Mouse (Mus musculus): ENCODE results near the gene Thbs2.
A peak's percentile ranks its signal among the peaks of the same experiment; 100 is the strongest.

The Thbs2 gene

DNA sequence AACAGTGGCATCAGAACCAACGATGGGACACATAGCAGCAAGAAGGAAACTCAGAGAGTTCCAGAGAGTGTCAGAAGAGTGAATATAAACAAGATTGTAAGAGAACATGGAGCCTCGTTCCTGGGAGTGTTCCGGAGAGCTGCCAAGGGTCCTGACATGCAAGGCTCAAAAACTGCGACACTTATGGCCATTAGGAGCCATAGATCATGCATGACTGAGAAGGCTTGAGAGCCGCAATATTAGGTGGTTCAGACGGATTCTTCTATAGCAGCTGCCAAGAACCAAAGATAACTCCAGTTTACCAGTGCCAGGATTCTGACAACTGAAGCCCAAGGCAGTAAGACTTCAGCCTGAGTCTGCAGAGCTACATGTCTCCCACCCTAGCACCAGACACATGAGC, 3.1 kb upstream of the Thbs2 start:
- DNase-seq (ENCODE audit: low read depth, low spot score), result no peak

DNA sequence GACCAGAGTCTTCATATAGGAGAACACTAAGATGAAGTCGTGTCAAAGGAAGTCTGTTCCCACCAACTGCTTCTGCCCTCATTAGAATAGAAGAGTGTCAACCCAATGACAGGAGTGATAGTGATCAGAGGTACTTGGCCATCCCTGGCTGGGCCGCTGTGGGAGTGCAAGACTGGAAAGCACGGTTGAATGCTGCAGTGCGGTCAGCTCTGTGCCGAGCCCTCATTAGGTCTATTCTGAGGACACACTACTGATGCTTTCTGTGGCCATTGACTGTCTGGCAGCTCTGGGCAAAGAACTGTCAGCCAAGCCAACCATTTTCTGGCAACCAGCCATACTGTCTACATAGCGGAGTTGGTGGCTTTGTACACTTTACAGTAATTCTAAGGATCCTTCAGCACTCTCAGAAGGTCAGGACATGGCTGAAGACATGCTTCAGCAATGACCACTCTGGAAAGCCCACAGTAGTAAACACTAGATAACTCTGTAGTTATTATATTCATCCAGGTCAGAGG, 2.3 kb upstream of the Thbs2 start:
- DNase-seq (ENCODE audit: low read depth, low spot score), result no peak

DNA sequence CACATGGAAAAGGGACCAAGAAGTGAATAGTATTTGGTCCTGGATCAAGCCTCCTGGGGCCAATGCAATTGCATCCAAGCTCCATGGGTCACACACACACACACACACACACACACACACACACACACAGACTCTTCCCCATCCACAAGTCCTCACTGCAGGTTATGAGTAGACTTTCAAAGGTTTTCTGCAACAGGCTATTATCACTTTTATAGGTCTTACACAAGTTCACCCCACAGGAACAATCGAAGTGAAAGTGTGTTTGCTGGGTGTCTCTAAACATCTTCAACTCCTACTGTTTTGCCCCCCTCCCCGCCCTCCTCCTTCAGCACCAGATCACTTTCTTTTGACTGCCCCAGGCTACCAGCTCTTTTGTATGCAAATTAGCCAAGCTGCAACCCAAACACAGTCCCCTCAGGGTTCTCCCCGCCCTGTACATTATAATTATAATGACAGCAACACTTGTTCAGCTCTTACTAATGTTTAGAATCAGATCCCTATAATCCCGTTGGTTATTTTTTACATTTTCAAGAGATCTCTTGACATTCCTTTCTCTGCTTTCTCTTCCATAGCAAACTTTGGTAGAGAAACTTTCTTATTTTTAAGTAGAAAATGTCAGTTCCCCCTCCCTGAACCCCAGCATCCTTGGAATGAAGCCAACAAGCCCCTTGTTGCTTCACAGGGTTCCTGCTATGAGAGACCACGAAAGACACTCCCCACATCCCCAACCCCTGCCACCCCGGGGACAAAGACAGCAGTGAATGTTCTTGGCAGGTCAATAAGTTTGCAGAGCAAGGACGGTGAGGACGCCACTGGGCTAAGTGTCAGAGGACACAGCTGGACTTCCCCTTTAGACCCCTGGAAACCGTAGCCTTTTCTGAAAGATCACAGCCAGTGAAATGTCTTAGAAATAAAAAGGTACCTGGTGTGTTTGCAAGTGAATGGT, 714 bp downstream of the Thbs2 start:
- peak; percentile 95 for DNase-seq (ENCODE audit: low read depth, low spot score)

DNA sequence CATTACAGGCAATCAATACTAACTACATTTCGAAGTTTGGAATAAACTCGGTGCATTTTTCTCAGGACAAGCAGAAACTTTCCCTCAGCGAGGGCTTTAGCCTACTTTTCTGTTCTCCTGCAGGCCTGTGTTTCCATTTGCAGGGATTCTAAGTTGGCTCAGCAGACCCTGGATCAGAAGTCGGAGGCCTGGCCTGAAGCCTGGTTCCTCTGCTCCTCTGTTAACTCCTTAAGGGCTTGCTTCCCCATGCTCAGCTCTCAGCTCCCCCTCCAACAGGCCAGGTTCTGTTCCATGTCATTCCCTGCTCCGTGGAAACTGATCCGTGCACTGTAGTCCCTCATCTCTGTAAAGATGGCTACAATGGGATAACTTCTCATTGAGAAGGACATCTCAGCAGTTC, 2.1 kb downstream of the Thbs2 start:
- no peak for DNase-seq (ENCODE audit: low read depth, low spot score)

DNA sequence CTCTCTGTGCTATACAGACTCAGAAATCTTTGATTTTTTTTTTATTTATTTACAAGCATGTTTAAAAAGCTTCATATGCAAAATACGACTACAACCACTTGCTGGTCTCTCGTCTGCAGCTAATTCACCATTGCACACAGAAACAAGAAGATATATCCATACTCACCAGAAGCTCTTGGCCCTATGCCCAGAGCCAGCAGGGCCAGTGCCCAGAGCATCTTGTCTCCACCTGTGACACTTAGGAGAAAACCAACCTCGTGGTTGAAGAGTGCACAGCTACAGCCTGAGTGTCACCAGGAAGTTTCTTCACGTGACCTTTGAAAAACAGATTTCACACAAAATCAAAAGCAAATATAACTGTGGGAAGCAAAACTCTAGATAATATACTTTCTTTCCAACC, 2.8 kb downstream of the Thbs2 start:
- DNase-seq (ENCODE audit: low read depth, low spot score), result no peak

DNA sequence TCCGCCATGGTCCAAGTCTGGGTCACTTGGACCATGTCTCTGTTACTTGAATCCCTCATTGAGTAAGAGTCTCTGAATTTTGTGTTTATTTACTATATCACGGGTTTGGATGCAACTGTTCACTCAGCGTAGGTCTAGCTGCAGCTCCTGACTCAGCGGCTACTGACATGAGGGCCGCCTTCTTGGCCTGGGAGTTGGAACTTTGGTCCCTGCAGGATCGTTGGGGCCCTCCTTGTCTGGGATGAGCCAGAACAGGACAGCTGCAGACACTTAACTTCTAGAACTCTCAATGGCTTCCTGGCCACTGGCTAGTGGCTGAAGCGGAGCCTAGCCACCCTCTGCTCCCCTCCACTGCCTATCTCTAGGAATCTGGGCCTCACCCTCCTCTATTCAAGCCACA, 11.2 kb downstream of the Thbs2 start:
- DNase-seq (ENCODE audit: low read depth, low spot score), result no peak

DNA sequence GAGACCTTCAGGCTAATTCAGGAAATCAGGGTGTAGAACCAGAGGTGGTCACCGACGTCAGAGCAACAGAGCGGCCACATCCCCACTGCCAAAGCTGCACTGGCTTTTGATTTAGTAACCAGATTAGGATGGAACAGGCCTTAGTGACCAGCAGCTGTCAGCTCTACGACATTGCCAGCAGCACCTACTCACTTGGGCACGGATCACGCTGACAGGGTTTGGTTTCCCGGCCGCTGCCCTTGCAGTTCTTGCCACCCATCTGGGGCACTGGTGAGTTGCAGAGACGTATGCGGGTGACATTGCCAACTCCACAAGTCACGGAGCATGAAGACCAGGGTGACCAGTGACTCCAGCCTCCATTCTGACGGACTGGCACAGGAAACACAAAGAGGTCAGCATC, 13.0 kb downstream of the Thbs2 start:
- no peak for DNase-seq (ENCODE audit: low read depth, low spot score)

DNA sequence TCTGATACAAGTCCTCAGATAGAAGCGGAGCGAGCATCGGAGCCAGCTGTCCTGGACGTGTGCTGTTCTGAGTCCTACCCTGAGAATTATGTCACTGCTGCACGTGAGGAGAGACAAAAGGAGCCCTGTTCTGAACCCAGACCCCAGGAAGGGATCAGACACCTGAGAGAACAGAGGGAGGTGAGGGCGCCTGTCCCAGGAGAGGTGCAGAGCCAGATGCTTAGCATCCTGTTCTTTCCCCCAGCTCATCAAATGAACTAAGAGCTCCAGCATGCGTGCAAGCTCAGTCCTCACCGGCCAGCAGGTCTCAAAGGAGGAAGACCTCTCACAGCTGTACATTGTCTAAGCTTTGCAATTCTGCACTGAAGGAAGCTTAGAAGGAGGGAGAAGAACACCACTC, 16.8 kb downstream of the Thbs2 start:
- DNase-seq (ENCODE audit: low read depth, low spot score), result no peak

DNA sequence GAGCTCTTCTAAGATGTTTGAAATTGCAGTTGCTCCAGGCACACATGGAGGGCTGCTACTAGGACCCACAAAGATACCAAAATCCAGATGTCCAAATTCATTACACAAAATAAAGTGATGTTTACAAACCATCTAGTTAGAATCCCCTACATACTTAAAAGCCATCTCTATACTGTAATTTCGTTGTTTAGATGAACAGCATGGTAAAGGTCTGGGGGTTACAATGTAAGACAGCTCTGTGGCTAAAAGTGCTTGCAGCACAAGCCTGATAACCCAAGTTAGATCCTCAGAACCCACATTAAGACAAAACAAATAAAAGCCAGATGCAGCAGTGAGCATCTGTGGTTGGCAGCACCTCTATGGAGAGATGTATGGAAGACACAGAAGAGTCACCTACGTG, 18.5 kb downstream of the Thbs2 start:
- no peak for DNase-seq (ENCODE audit: low read depth, low spot score)

DNA sequence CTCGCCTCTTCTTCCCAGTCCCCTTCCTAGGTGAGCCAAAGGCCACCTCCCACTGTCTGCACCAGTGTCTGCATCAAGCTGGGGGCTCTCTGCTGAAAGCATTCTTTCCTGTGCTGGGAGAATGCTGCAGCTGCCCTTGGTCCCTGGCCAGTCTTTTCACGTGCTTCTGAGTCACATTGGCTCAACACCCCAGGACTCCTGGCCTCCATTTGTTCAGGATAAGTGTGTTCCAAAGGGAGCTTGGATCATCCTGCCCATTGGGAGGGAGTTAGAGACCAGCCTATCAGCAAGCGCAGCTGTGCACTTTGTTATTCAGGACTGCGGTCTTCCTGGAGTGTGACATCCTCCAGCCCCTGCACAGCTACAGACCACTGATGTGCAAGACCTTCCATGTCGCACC, 21.6 kb downstream of the Thbs2 start:
- peak; percentile 7 for DNase-seq (ENCODE audit: low read depth, low spot score)

DNA sequence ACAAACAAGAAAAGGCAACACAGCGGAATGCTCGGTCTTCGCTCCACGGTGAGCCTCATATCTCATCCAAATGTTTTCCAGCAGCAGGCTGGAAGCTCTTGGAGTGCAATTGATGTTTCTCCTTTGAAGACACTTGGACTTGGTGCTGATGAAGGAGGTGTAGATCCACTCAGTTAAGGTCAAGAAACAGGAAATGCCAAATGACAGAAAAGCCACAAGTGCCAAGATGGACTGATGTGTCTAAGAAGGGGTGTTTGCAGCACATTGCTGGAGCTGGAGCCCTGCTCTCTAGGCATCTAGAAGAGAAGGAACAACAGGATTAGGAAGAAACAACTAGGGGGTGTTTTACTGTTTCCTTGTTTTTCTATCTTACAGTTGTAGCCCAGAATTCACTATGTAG, 26.8 kb downstream of the Thbs2 start:
- DNase-seq (ENCODE audit: low read depth, low spot score), result no peak

DNA sequence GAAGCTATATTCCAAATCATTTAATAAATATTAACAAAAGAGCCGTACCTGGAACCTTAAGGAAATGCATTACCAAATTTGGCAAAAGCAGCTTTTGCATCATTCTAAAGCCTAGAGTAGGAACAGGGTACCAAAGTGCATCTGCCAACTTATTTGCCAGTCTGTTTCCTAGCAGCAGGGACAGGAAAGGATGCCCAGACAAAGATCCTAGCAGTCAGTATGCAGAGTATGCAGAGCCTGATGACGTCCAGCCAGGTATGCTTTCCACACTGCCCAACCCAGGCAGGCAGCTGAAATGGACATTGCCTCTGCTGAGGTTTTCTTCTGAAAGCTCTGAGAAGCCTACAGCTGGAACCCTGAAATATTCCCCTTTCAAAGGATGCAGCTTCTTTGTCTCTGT, 27.6 kb downstream of the Thbs2 start:
- DNase-seq (ENCODE audit: low read depth, low spot score), result no peak

DNA sequence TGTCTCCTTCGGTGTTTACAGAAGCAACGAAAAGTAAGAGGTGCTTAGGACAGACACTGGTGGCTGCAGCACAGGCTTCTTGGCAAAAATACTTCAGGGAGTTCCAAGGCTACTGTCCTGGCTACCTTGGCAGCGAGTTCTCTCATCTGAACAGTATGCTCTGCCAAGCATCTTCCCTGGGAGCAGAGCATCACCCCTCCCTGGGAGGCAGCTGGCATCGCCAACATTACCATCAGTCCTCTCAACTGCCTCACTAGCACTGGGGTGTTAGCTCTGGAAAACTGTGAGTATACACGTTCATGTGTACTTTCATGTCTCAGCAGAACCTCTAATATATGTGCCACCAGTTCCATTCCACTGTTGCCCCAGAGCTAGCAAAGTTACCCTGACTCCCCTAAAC, 30.7 kb downstream of the Thbs2 start:
- no peak for DNase-seq (ENCODE audit: low read depth, low spot score)

DNA sequence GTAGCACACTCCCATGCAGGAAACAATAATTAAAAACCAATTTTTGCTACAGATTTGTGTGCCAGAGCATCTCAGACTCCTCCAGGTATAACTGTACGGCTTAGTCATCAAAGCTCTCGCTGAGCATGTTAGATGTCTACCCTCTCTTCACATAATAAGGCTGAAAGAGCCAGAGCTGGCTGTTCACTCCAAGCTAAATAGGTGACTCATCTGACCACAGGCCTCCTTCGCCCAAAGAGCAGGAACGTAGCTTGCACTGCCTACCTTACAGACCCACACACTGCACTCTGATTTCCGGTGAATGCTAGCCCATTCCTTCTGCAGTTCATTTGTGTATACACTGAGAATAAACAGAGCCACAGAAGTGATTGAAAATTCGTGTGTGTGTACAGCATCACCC, 31.6 kb downstream of the Thbs2 start:
- no peak for DNase-seq (ENCODE audit: low read depth, low spot score)

DNA sequence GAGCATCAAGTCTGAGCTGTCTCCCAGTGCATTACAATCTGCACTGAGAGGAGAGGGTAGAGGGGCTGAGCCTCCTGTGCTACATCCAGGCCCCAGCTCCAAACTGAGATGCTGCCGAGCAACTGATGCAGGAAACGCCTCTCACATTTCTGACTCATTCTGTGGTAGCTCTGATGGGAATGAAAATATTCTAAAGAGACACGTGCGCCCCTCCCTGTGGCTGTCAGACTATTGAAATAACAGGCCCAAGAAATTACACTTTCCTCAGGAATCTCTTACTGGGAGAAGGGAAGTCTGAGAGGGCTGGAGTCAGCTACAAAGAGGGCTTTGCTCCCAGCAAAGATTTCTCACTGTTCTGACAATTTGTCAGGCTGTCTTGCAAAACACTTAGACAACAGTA, 34.3 kb downstream of the Thbs2 start:
- DNase-seq (ENCODE audit: low read depth, low spot score), result no peak

DNA sequence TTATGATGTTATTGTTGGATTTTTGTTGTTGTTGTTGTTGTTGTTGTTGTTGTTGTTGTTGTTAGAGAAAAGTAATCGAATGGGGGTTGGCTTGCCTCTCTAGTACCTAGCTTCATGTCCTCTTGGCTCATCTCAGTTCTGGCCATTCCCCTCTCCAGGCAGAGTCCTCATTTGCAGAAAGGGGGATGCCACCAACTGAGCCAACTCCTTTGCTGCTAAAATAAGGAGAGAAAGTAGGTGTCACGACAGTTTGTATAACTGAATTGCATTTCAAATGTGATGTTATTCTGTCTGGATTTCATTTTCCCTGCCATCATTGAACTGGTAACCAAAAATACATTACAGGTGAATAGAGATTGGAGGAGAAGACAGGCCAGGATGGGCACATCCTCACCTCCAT, 35.9 kb downstream of the Thbs2 start:
- DNase-seq (ENCODE audit: low read depth, low spot score), result no peak

DNA sequence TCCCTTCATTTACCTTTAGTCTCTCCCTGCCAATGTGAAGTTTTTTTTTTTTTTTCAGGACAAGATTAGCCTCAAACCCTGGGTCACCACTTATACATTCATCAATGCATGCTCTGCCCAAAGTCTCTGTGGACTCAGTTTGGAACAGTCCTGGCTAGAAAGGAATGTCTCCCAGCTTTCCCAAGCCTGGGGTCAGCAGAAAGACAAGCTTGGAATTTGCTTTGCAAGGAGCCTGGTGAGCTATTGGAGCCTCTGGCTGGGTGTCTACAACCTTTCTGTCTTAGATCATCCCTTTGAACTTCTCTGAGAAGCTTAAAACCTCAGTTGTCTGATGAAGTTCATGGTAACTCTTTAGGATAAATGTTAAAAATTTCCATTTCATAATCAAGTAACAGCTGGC, 36.9 kb downstream of the Thbs2 start:
- no peak for DNase-seq (ENCODE audit: low read depth, low spot score)

DNA sequence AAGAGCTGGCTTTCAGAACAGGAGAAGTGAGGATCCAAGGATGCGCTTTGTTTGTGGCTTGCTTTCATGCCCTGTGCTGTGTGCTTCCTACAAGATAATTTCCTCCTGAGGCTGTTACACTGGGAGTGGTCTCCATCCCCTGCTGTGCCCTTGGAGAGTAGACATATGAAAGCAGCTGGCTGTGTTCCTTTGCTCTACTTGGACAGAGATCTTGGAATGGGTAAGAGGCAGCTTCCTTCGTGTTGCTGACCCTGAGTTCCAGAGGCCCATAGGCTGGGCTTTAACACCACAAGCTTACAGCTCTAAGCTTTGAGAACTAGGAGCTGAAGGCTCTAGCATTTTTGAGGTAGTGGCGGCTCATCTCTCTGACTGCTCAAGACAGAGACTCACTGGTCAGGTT, 39.1 kb downstream of the Thbs2 start:
- DNase-seq (ENCODE audit: low read depth, low spot score), result peak; percentile 51

DNA sequence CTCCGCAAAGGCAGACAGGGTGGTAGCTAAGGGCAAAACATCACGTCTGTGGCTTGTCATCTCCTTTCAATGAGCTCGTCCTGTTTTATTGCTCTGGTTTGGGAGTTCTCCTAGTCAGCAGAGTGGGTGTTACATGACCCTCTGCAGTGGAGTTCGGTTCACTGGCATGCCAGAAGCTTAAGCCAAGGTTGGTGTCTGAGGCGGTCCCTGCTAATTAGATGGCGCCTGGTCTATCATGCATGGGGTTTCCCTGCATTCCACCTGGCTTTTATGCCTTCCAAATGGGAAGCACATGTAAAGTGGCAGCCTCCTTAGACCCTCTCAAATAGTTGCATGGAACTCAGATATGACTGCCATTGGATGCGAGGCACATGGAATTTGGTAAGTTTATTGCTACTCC, 42.0 kb downstream of the Thbs2 start:
- no peak for DNase-seq (ENCODE audit: low read depth, low spot score)

DNA sequence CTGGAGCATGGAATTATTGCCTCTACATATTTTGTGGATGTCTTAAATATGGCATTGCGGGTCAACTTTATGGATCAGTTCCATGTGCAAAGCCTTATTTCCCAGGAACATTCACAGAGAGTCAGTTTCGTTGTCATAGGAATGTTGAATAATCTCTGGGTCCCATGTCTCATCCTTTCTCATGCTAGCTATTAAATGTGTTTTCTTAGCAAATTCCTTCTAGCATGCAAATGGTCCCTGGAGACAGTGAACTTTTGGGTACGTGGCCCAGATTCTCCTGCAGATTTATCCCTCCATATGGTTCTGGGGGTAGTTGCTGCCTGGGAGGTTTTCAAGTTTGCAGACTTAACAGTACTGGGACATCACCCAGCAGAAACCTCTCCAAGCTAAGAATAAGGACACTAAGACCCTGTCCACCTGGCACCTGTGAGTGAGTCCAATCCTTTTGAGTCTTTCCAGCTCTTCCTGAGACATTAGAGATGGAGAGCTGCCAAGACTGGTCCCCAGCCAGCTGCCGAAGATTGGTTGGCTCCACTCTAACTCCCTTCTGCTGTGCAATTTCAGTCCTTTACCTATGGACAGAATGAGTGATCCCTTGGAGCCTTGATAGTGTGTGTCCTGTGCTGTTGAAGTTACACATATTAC, 45.9 kb downstream of the Thbs2 start:
- no peak for DNase-seq (ENCODE audit: low read depth, low spot score)

DNA sequence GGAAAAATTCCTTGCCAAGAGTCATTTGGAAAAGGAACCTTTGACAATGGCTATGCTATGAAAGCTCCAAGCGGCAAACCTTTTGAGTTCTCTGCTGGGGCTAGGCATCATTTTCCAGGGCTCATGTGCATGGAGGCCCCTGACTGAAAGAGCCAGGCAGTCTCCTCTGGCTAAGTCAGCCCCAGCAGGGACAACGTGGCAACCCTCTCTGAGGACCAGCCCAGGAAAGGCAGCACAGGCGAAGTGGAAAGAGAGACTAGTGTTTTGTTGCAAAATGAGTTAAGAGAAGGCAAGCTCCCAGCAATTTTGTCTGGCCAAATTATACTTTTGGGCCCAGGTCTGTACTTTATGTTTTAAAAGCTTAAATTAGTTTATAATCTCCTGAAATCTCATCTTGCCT, 50.0 kb downstream of the Thbs2 start:
- DNase-seq (ENCODE audit: low read depth, low spot score), result no peak

DNA sequence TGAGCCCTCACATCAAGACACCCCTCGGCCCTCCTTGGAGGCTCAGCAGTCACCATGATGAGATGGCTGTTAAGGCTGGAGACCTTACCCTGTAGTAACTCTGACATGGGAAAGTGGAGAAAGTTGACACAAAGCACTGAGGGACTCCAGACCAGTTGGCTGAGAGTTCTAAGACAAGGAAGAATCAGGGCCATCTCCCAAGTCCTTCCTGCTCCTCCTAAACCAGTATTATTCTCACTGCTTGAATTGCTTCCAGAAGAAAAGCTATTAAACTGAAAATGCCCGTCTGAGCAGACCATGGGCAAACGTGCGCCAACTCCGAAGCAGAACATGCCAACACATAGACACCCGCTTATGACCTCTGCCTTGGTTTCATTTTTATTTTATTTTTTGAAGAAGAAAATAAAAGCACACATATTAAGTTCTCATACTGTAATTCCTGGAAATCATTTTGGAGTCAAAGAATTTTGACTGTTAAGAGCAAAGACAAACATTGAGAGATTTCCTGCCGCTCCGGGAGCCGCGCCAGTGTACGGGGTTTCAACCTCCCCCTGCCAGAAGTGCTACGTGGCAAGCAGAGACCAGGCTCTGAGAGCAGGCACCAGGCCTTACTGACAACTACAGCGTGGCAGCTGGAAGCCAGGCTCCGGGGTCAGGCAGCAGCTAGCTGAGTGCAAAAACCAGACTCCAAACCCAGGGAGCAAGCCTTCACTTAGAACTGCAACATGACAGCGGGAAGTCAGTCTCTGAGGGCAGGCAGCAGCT, 53.5 kb downstream of the Thbs2 start:
- DNase-seq (ENCODE audit: low read depth, low spot score), result no peak
